Mouse (Mus musculus): ENCODE data around the gene Hist2h3b.

DNA sequence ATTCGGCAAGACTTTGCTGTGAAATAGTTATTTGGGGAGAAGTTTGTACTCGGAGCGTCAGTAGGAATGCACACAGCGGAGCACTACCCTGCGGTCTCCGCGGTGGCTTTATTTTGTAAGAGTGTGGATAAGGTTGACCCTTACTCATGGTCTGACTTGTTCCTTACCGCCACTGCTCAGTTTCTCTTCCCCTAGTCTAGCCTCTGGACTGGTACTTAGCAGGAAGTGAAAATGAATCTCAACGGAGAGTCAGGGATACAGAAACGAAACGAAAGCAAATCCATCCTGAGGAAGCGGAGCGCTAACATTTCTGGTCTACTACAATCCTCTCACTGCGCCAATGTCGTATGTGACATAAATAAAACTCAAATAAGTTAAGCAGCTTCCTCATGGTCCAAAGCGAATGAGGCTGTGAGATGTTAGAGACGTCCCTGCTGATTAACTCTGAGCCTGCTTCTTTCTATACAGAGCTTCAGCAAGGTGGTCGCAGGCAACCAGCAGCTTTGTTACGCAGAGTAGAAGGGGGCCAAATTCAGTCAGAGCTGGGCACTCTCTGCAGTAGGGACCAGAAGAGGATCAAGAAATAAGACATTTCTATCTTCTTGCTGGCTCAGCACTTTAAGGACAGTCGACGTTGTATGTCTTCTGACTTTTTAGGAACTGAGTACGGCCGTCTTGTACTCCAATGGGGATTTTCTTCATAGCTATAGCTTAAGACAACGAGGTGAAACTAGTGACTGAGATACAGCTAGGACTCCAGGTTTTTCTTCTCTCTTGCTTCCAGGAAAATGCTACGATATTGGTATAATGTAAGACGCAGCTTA, 32.5 kb downstream of the Hist2h3b start:
- no peak for TF ChIP-seq CTCF (IDR thresholded peaks at IDR 0.05; ENCODE audit: control insufficient read depth, insufficient read depth, insufficient read length)
- no peak for TF ChIP-seq USF1 (IDR thresholded peaks at IDR 0.05; ENCODE audit: low read depth)
- TF ChIP-seq MYOG (IDR thresholded peaks at IDR 0.05; ENCODE audit: control insufficient read depth, extremely low read depth, insufficient read length), result no peak
- no peak for TF ChIP-seq FOSL1 (IDR thresholded peaks at IDR 0.05; ENCODE audit: insufficient read depth, low read length, poor library complexity, severe bottlenecking)
